Mouse (Mus musculus): ENCODE data around the gene Ikbke. TPM values are rescaled to one million over a fixed set of nuclear protein-coding genes. Genes with fewer than 3 reads are reported as not detected.

The Ikbke gene
- total RNA-seq, 1 experiment: 4.2 TPM

DNA sequence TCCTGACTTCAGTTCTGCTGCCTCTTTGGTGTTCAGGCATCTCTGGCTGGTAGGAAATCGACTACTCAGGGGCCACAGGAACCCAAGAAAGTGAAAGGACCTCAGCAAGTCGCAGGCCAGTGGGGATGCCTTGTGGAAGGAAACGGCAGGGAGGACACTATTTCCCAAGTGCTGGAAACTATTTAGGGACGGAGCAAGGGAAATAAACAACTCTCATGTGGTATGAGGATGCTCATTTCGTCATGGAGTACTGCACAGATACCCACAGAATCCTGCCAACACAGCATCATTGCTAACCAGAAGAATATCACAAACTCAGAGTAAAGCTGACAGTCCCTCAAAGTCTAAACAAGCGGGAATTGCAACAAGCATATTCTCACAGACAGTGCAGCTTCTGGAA is 36.5 kb downstream of the Ikbke start:
- no peaks in the 10 kb centered on the region for H3K9me3 ChIP-seq (ENCODE audit: control insufficient read depth, insufficient read depth, low read depth, low read length)
- no peaks in the 10 kb centered on the region for H3K36me3 ChIP-seq (ENCODE audit: control insufficient read depth, insufficient read depth, low read length, poor library complexity, severe bottlenecking)
- H3K27ac ChIP-seq (ENCODE audit: insufficient read depth, low read depth, low read length, poor library complexity, severe bottlenecking): no peak overlapping the region
- in situ Hi-C loops (cut with MboI; ENCODE audit: low sequenced_read_pairs in 2 of 2, unreplicated experiment in 2 of 2): no loop called here
- no peak overlapping the region for H3K4me3 ChIP-seq (ENCODE audit: insufficient read depth in 1 of 2, low read depth in 1 of 2, low read length in 2 of 2, poor library complexity in 1 of 2, severe bottlenecking in 1 of 2)
- DNase-seq (ENCODE audit: low read depth, low spot score): no peak
- H3K9ac ChIP-seq (ENCODE audit: insufficient read depth, low read depth, low read length, poor library complexity, severe bottlenecking): no peak overlapping the region
- no peaks in the 10 kb centered on the region for H3K4me1 ChIP-seq (ENCODE audit: control insufficient read depth in 2 of 2, insufficient read depth in 2 of 2, low read length in 2 of 2, poor library complexity in 1 of 2)
- TF ChIP-seq ZNF384 (IDR thresholded peaks at IDR 0.05; ENCODE audit: low read depth, low read length) (no peak), MAFK (IDR thresholded peaks at IDR 0.05; ENCODE audit: insufficient read depth, low read depth, low read length) (no peak), CHD2 (IDR thresholded peaks at IDR 0.05; ENCODE audit: low read depth, low read length) (no peak), ZC3H11A (IDR thresholded peaks at IDR 0.05; ENCODE audit: borderline replicate concordance, low read depth, low read length) (no peak), HCFC1 (IDR thresholded peaks at IDR 0.05; ENCODE audit: borderline replicate concordance, insufficient read depth, low read length) (no peak)

DNA sequence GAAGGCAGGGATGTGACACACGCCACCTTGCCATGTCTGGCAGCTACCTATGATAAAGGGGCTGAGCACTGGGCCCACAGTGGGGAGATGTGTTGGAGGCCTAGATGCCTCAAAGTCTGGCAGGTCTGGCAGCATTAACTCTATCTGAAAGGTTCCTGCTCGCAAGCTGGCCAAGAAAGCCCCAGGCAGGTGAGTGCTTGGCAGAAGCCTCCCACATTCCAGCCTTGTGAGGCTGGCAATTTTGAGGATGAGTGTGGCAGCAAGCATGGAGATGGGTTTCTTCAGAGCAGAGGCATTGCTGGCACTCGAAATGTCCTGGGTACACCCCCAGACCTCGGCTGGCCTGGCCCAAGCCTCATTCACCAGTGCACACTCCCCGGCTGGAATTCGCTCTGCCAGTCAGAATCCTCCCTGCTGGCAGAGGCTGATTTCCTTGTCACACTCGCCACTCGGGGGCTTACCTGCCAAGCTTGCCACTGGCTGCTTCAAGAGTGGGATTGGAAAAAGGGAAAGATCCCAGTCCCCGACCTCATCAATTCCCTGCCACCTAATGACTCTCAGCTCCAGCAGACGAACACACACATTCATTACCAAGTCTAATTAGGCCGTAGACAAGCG is 39.7 kb downstream of the Ikbke start:
- in situ Hi-C loops (cut with MboI; ENCODE audit: low sequenced_read_pairs in 2 of 2, unreplicated experiment in 2 of 2): no loop called here
- Histone ChIP-seq H3K27ac (ENCODE audit: insufficient read depth, low read depth, low read length, poor library complexity, severe bottlenecking) (no peak overlapping the region), H3K36me3 (ENCODE audit: control insufficient read depth, insufficient read depth, low read length, poor library complexity, severe bottlenecking) (no peaks in the 10 kb centered on the region), H3K4me1 (ENCODE audit: control insufficient read depth in 2 of 2, insufficient read depth in 2 of 2, low read length in 2 of 2, poor library complexity in 1 of 2) (no peaks in the 10 kb centered on the region), H3K9ac (ENCODE audit: insufficient read depth, low read depth, low read length, poor library complexity, severe bottlenecking) (no peak overlapping the region), H3K9me3 (ENCODE audit: control insufficient read depth, insufficient read depth, low read depth, low read length) (no peaks in the 10 kb centered on the region), H3K4me3 (ENCODE audit: insufficient read depth in 1 of 2, low read depth in 1 of 2, low read length in 2 of 2, poor library complexity in 1 of 2, severe bottlenecking in 1 of 2) (no peak overlapping the region)
- no peak for TF ChIP-seq MAFK (IDR thresholded peaks at IDR 0.05; ENCODE audit: insufficient read depth, low read depth, low read length)
- no peak for TF ChIP-seq ZC3H11A (IDR thresholded peaks at IDR 0.05; ENCODE audit: borderline replicate concordance, low read depth, low read length)
- no peak for TF ChIP-seq ZNF384 (IDR thresholded peaks at IDR 0.05; ENCODE audit: low read depth, low read length)
- no peak for TF ChIP-seq HCFC1 (IDR thresholded peaks at IDR 0.05; ENCODE audit: borderline replicate concordance, insufficient read depth, low read length)
- TF ChIP-seq CHD2 (IDR thresholded peaks at IDR 0.05; ENCODE audit: low read depth, low read length): no peak
- no peak for DNase-seq (ENCODE audit: low read depth, low spot score)

- no peaks in the 10 kb centered on the region for H3K9me3 ChIP-seq (ENCODE audit: control insufficient read depth, insufficient read depth, low read depth, low read length)
- H3K9ac ChIP-seq (ENCODE audit: insufficient read depth, low read depth, low read length, poor library complexity, severe bottlenecking): no peak overlapping the region
- no peak for TF ChIP-seq MAFK (IDR thresholded peaks at IDR 0.05; ENCODE audit: insufficient read depth, low read depth, low read length)
- no peak for TF ChIP-seq CHD2 (IDR thresholded peaks at IDR 0.05; ENCODE audit: low read depth, low read length)
- TF ChIP-seq ZC3H11A (IDR thresholded peaks at IDR 0.05; ENCODE audit: borderline replicate concordance, low read depth, low read length): no peak
- TF ChIP-seq HCFC1 (IDR thresholded peaks at IDR 0.05; ENCODE audit: borderline replicate concordance, insufficient read depth, low read length): no peak
- TF ChIP-seq ZNF384 (IDR thresholded peaks at IDR 0.05; ENCODE audit: low read depth, low read length): no peak
- H3K4me1 ChIP-seq (ENCODE audit: control insufficient read depth in 2 of 2, insufficient read depth in 2 of 2, low read length in 2 of 2, poor library complexity in 1 of 2): no peaks in the 10 kb centered on the region
- in situ Hi-C loops (cut with MboI; ENCODE audit: low sequenced_read_pairs in 2 of 2, unreplicated experiment in 2 of 2): no loop called here
- H3K4me3 ChIP-seq (ENCODE audit: insufficient read depth in 1 of 2, low read depth in 1 of 2, low read length in 2 of 2, poor library complexity in 1 of 2, severe bottlenecking in 1 of 2): no peak overlapping the region
- no peak for DNase-seq (ENCODE audit: low read depth, low spot score)
- H3K36me3 ChIP-seq (ENCODE audit: control insufficient read depth, insufficient read depth, low read length, poor library complexity, severe bottlenecking): no peaks in the 10 kb centered on the region
- H3K27ac ChIP-seq (ENCODE audit: insufficient read depth, low read depth, low read length, poor library complexity, severe bottlenecking): no peak overlapping the region
These were observed 40.5 kb downstream of the Ikbke start for GRCm38 (mm10) chr1:131238931-131239381.

DNA sequence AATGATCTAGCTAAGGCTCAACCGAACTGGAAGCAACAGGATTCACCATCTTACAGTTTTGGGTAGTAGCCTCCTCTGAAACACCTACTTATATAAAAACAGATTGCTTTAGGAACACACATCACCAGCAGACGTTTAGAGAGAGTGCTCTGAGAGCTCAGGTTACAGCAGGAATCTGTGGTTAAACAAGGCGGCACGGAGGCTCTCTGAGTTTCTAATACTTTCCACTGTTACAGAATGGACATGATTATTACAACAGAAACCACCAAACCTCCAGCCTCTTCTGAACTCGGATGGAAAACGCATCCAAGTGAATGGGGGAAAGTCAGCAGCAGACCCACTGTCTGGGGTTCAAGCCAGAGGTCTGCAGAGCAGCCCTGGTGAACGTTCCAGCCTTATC is 43.3 kb downstream of the Ikbke start:
- no peak for DNase-seq (ENCODE audit: low read depth, low spot score)
- no peaks in the 10 kb centered on the region for H3K36me3 ChIP-seq (ENCODE audit: control insufficient read depth, insufficient read depth, low read length, poor library complexity, severe bottlenecking)
- in situ Hi-C loops (cut with MboI; ENCODE audit: low sequenced_read_pairs in 2 of 2, unreplicated experiment in 2 of 2): no loop called here
- H3K9me3 ChIP-seq (ENCODE audit: control insufficient read depth, insufficient read depth, low read depth, low read length): no peaks in the 10 kb centered on the region
- no peak overlapping the region for H3K4me3 ChIP-seq (ENCODE audit: insufficient read depth in 1 of 2, low read depth in 1 of 2, low read length in 2 of 2, poor library complexity in 1 of 2, severe bottlenecking in 1 of 2)
- H3K9ac ChIP-seq (ENCODE audit: insufficient read depth, low read depth, low read length, poor library complexity, severe bottlenecking): no peak overlapping the region
- no peaks in the 10 kb centered on the region for H3K4me1 ChIP-seq (ENCODE audit: control insufficient read depth in 2 of 2, insufficient read depth in 2 of 2, low read length in 2 of 2, poor library complexity in 1 of 2)
- TF ChIP-seq MAFK (IDR thresholded peaks at IDR 0.05; ENCODE audit: insufficient read depth, low read depth, low read length): no peak
- TF ChIP-seq ZNF384 (IDR thresholded peaks at IDR 0.05; ENCODE audit: low read depth, low read length): no peak
- TF ChIP-seq CHD2 (IDR thresholded peaks at IDR 0.05; ENCODE audit: low read depth, low read length): no peak
- TF ChIP-seq HCFC1 (IDR thresholded peaks at IDR 0.05; ENCODE audit: borderline replicate concordance, insufficient read depth, low read length): no peak
- no peak for TF ChIP-seq ZC3H11A (IDR thresholded peaks at IDR 0.05; ENCODE audit: borderline replicate concordance, low read depth, low read length)
- no peak overlapping the region for H3K27ac ChIP-seq (ENCODE audit: insufficient read depth, low read depth, low read length, poor library complexity, severe bottlenecking)
